Mouse (Mus musculus) brain, embryonic 14.5 days (tissue): ENCODE results near the gene Spats2.

Experiments used
- CTCF ChIP-seq: fragments of 200-500 bp; IDR thresholded peaks from 2 replicates; pipeline ENCODE4 v1.5.1; 2012; ENCODE audit warnings: inconsistent platforms, mild to moderate bottlenecking, moderate library complexity, borderline replicate concordance; ENCODE audit not compliant: insufficient read depth, insufficient read length; ENCODE audit errors: extremely low read depth
- POLR2A ChIP-seq: fragments of 200-500 bp; IDR thresholded peaks from 2 replicates; pipeline ENCODE4 v1.6.1; 2012; ENCODE audit warnings: mild to moderate bottlenecking, inconsistent platforms, borderline replicate concordance; ENCODE audit not compliant: poor library complexity, insufficient read depth, insufficient read length, severe bottlenecking; ENCODE audit errors: extremely low read depth

DNA sequence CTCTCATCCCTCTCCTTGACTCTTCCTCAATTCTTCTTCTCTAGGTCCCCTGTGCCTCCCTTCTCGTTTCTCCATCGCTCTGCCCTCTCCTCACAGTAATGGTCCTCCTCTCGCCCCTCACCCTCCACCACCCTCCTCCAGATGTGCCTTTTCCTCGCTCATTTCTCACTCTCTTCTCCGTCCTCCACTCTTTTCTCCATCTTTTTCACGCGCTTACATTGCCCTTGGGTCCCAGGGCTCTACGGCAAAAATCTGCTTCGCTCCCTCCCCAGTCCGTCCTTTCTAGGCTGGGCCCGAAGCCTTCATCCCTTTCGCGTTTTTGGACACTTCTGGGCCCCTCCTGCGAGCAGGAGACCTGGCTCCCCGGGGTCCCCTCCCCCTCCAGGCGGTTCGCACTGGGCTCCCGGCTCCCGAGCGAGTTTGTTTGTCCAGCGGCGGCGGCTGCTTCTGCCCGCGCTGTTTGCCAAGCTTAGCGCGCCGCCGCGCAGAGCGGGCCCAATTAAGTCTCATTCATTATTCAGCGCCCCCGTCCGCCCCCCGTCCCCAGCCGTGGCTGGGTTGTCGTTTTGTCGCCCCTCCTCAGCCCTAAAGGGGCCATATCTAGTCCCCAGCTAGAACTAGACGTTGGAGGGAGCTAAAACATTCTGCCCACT is 27.8 kb upstream of the Spats2 start:
- TF ChIP-seq POLR2A, result no peak
- TF ChIP-seq CTCF, result no peak
